Mouse (Mus musculus) megakaryocyte, embryonic 14.5 days (primary cell): Measurements from ENCODE around the gene Rnd2.
"Not testable (repeated sequence)": the region's sequence is repeated elsewhere in the genome, so short reads cannot be mapped to it uniquely, and the experiment has no call there.

ENCODE experiments used
- FLI1 ChIP-seq: IDR thresholded peaks from 2 replicates; pipeline ENCODE4 v1.6.1; 2012; ENCODE audit warnings: low read length, inconsistent platforms, mixed read lengths
- GATA1 ChIP-seq: IDR thresholded peaks from 3 replicates; pipeline ENCODE4 v1.6.1; 2012; ENCODE audit warnings: mixed read lengths, low read length, inconsistent platforms, borderline replicate concordance

- not testable (repeated sequence) for TF ChIP-seq GATA1, FLI1
Observed at GRCm38 (mm10) chr11:101476361-101476760, 11.6 kb downstream of the Rnd2 start.
